Mouse (Mus musculus): ENCODE measurements around the gene Lpcat4.
A peak's percentile ranks its signal among the peaks of the same experiment; 100 is the strongest.

The Lpcat4 gene

GRCm38 (mm10) chr2:112239212-112239934, at the start of gene Lpcat4:
Gene Lpcat4, plus strand, starts transcription at chr2:112239468.
- peak; percentile 83 for DNase-seq (ENCODE audit: low read depth)

GRCm38 (mm10) chr2:112196859-112197258, 42.4 kb upstream of the Lpcat4 start:
- peak; percentile 77 for DNase-seq (ENCODE audit: low read depth)

GRCm38 (mm10) chr2:112203056-112203455, 36.2 kb upstream of the Lpcat4 start:
- no peak for DNase-seq (ENCODE audit: low read depth)

- DNase-seq (ENCODE audit: low read depth) = no peak
These were observed 29.1 kb upstream of the Lpcat4 start for GRCm38 (mm10) chr2:112210142-112210541.

GRCm38 (mm10) chr2:112210699-112211098, 28.6 kb upstream of the Lpcat4 start:
- no peak for DNase-seq (ENCODE audit: low read depth)

GRCm38 (mm10) chr2:112215977-112216376, 23.3 kb upstream of the Lpcat4 start:
- DNase-seq (ENCODE audit: low read depth) = peak; percentile 73

- DNase-seq (ENCODE audit: low read depth) = peak; percentile 23
These were observed 21.7 kb upstream of the Lpcat4 start for GRCm38 (mm10) chr2:112217614-112218013.

GRCm38 (mm10) chr2:112220880-112221279, 18.4 kb upstream of the Lpcat4 start:
- peak; percentile 21 for DNase-seq (ENCODE audit: low read depth)

- DNase-seq (ENCODE audit: low read depth) = peak; percentile 58
These were observed 16.7 kb upstream of the Lpcat4 start for GRCm38 (mm10) chr2:112222607-112223006.

- no peak for DNase-seq (ENCODE audit: low read depth)
These were observed 14.9 kb upstream of the Lpcat4 start for GRCm38 (mm10) chr2:112224356-112224755.

GRCm38 (mm10) chr2:112232623-112233022, 6.6 kb upstream of the Lpcat4 start:
- peak; percentile 72 for DNase-seq (ENCODE audit: low read depth)

GRCm38 (mm10) chr2:112236620-112237019, 2.6 kb upstream of the Lpcat4 start:
- peak; percentile 72 for DNase-seq (ENCODE audit: low read depth)

GRCm38 (mm10) chr2:112238006-112238405, 1.3 kb upstream of the Lpcat4 start:
- DNase-seq (ENCODE audit: low read depth) = peak; percentile 49

GRCm38 (mm10) chr2:112239935-112240721, 860 bp downstream of the Lpcat4 start:
- DNase-seq (ENCODE audit: low read depth) = peak; percentile 51

- DNase-seq (ENCODE audit: low read depth) = no peak
These were observed 2.5 kb downstream of the Lpcat4 start for GRCm38 (mm10) chr2:112241787-112242186.

GRCm38 (mm10) chr2:112245307-112245706, 6.0 kb downstream of the Lpcat4 start:
- DNase-seq (ENCODE audit: low read depth) = no peak

GRCm38 (mm10) chr2:112246193-112246592, 6.9 kb downstream of the Lpcat4 start:
- DNase-seq (ENCODE audit: low read depth) = no peak

GRCm38 (mm10) chr2:112247323-112247722, 8.1 kb downstream of the Lpcat4 start:
- no peak for DNase-seq (ENCODE audit: low read depth)

- no peak for DNase-seq (ENCODE audit: low read depth)
These were observed 10.6 kb downstream of the Lpcat4 start for GRCm38 (mm10) chr2:112249780-112250453.

- DNase-seq (ENCODE audit: low read depth) = no peak
These were observed 15.6 kb downstream of the Lpcat4 start for GRCm38 (mm10) chr2:112254675-112255515.

GRCm38 (mm10) chr2:112259241-112259962, 20.1 kb downstream of the Lpcat4 start, which contains the start of gene Nutm1:
Gene Nutm1, minus strand, starts transcription at chr2:112259291.
- peak; percentile 80 for DNase-seq (ENCODE audit: low read depth)
